Mouse (Mus musculus): ENCODE measurements at regions not wholly inside any gene's neighbourhood (a gene's known extent, or its start where the extent isn't known, plus 50 kb on each side); places are given as distances from the start of the nearest gene placed in this dataset.

GRCm38 (mm10) chr2:50552437-50552836 lies 255.8 kb upstream of the Mmadhc start:
- no peak for DNase-seq (ENCODE audit: low spot score)

GRCm38 (mm10) chr2:50549871-50550270 lies 253.3 kb upstream of the Mmadhc start:
- no peak for DNase-seq (ENCODE audit: low spot score)

DNA sequence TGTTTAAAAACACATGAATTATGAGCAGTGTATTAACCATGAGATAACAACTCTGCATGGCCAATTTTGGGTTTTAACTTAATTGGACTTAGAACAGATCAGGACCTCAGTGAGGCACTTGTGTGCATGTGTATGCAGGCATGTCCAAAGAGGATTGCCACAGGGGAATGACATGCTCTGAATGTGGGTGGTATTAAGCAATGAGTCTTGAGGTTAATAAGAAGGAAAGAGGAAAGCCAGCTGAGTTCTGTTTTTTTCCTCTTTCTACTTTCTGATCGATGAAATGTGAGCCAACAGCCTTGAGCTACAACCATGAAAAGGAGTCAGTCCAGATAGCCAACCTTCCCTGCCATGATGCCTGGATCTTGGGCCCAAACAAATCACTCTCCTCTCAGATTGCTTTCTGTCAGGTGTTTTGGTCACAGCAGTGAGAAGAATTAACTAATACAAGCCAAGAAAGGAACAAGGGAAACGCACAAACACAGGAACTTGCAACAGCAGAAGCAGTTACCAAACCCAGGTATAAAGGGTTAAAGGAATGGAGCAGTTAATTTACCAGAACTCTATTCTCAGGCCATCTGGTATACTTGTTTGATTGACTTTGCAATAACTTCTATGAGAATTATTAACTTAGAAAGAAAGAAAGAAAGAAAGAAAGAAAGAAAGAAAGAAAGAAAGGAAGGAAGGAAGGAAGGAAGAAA lies 243.3 kb upstream of the Mmadhc start:
- no peak for DNase-seq (ENCODE audit: low spot score)

GRCm38 (mm10) chr2:50538068-50538467 lies 241.5 kb upstream of the Mmadhc start:
- DNase-seq (ENCODE audit: low spot score) = no peak

- DNase-seq (ENCODE audit: low spot score) = no peak
These were observed 238.7 kb upstream of the Mmadhc start for GRCm38 (mm10) chr2:50535085-50535878.

GRCm38 (mm10) chr2:50533702-50534101 lies 237.1 kb upstream of the Mmadhc start:
- DNase-seq (ENCODE audit: low spot score) = no peak

GRCm38 (mm10) chr2:50527425-50527824 lies 230.8 kb upstream of the Mmadhc start:
- DNase-seq (ENCODE audit: low spot score) = no peak

GRCm38 (mm10) chr2:50524838-50525615 lies 228.4 kb upstream of the Mmadhc start:
- DNase-seq (ENCODE audit: low spot score) = no peak

- DNase-seq (ENCODE audit: low spot score) = no peak
These were observed 223.6 kb upstream of the Mmadhc start for GRCm38 (mm10) chr2:50520169-50520568.

GRCm38 (mm10) chr2:50519129-50519504 lies 222.5 kb upstream of the Mmadhc start:
- DNase-seq (ENCODE audit: low spot score) = no peak

DNA sequence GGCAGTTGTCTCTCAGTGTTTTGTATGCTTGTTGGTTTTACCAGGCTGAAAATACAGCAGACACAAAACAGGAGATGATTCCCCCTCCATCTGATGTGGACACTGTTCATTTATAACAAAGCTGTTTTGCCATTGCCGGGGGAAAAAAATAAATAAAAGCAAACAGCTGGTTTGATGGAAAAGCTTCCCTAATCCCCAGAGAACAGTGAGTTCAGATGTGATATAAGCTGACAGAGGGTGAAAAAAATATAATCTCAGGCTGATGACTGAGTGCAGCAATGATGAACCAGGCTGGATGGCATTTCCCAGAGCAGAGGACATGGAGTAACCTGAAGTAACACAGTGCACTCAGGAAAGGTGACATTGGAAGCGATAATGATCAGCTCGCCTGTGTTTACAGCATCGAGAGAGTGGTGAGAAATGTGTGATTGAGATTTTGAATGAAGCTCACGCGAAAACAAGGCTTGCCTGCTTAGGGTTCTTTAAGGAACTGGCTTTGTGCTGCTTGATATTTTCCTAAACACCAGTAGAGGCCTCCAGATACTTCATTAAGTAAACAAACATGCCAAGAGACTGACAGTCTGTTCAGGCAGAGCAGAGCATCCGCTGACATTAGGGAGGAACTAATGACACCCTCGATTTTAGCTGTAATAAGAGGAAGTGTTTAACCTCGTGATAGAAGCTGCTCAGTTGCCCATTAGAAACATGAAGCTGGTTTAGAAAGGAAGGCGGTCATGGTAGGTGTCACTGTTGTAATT lies 221.9 kb upstream of the Mmadhc start:
- DNase-seq (ENCODE audit: low spot score) = no peak

- no peak for DNase-seq (ENCODE audit: low spot score)
These were observed 216.7 kb upstream of the Mmadhc start for GRCm38 (mm10) chr2:50513276-50513675.

- no peak for DNase-seq (ENCODE audit: low spot score)
These were observed 202.1 kb upstream of the Mmadhc start for GRCm38 (mm10) chr2:50498713-50499112.

DNA sequence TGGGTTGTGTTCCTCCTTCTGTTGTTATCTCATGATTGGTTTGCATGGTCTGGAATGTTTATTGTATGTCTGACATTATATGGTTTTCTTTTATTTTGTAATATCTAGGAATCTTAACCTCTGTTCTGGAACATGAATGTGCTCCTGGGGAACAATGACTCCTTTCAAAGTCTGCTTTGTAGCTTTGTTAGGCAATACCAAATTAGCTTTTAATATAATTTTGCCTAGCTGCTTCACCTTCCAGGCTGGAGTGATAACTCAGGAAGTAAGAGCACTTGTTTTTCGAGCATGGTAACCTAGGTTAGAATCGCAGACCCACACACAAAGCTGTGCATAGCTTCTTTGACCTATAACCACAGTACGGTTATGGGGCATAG lies 199.4 kb upstream of the Mmadhc start:
- DNase-seq (ENCODE audit: low spot score) = no peak

- no peak for DNase-seq (ENCODE audit: low spot score)
These were observed 198.8 kb upstream of the Mmadhc start for GRCm38 (mm10) chr2:50495141-50496056.

DNA sequence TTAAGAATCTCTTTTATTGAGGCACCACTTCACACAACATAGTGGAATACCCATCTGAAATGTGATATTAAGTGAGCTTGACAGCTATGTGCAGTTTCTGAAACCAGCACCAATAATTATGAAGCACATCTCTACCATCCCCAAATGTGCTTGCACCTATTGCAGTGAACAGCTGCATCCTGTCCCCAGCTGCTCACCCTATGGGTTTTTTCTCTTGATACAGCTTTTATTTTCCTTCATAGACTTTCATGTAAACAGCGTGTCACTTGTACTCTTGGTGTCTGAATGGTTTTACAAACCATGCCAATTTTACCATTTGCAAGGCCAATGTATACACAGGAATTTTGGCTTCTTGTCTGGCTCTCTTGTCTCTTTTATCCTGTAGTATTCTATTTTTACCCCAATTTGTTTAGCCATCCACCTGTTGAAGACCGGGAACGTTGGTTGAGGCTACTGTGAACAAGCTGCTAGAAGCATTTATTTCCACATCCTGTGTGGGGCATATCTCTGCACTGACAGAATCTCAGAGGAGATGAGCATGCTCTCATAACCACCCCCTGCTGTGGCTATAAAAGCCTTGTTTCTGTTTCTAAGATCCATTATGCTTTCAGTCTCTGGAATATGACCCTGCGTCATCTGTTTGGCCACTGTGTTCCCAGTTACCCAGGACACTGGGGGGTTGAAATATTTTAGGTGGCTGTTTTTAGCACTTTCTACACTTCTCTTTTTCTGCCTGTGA lies 197.2 kb upstream of the Mmadhc start:
- peak; percentile 51 for DNase-seq (ENCODE audit: low spot score)

DNA sequence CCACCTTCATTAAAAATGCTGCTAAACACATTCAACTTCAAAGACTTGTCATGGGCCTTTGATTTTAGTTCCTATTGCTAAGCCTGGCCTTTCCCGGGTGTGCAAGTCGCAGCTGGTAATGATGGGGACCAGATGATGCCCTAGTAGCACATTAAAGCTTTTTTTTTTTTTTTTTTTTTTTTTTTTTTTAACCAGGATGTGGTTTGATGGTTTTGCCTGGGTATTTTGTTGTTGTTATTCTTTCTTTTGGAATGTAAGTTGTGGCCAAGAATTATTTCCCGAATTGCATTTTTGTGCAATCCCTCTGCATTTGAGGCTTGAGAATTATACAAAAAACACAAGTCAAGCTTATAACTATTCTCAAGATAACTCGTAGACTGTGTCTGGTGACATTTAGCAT lies 167.2 kb upstream of the Mmadhc start:
- no peak for DNase-seq (ENCODE audit: low spot score)

DNA sequence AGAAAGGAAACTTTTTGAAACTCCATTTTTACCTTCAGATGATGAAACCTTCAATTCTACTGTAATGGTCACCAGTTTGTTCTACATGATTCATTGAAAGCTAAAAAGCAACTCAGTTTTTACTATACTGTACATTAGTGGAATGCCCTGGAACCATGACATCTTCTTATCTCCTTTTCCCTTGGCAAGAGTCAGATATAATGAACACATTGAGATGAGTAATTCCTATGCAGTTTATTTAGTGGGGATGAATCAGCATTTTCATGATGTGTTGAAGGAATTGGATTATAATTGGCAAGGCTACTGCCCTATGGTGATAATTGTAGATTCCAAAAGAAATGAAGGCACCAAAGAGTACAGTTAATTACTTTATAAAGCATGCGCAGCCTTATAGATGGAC lies 165.8 kb upstream of the Mmadhc start:
- DNase-seq (ENCODE audit: low spot score) = no peak

DNA sequence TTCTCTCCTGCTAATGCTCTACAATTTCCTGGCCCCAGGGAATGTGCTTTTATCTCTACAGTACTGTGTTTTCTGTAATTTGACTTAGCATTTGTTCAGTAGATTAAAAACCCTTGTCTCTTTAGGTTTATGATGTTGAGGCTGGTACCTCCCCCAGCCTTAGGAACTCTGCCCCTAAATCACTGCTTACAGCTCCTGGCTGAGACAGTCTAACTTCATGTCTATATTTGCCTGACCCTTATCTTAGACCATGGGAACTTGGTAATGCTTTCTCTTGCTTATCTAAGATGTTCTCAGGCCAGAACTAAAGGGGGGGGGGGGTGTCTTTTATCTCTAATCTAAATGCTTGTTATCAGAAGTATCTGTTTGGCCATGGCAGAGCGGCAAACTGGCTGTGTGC lies 160.1 kb upstream of the Mmadhc start:
- no peak for DNase-seq (ENCODE audit: low spot score)

- DNase-seq (ENCODE audit: low spot score) = no peak
These were observed 151.5 kb upstream of the Mmadhc start for GRCm38 (mm10) chr2:50448117-50448516.

Measured in thymus, postnatal 0 days (tissue).